Mouse (Mus musculus) testis, postnatal 14 days (tissue): Measurements from ENCODE around the gene Wdr90.

Experiments used
- DNase-seq: peaks from one replicate; pipeline ENCODE4 v3.0.0; 2021; ENCODE audit warnings: low spot score

Wdr90 gene

GRCm38 (mm10) chr17:25843636-25844395, 17.5 kb downstream of the Wdr90 start:
- no peak for DNase-seq

- DNase-seq: no peak
These were observed 18.2 kb downstream of the Wdr90 start for GRCm38 (mm10) chr17:25843122-25843521.

- no peak for DNase-seq
These were observed 18.8 kb downstream of the Wdr90 start for GRCm38 (mm10) chr17:25842509-25842908.

- no peak for DNase-seq
These were observed 20.0 kb downstream of the Wdr90 start, which contains the start of gene Gm20683 for GRCm38 (mm10) chr17:25841117-25841880. Gm20683 (minus strand) TSS chr17:25841763.

DNA sequence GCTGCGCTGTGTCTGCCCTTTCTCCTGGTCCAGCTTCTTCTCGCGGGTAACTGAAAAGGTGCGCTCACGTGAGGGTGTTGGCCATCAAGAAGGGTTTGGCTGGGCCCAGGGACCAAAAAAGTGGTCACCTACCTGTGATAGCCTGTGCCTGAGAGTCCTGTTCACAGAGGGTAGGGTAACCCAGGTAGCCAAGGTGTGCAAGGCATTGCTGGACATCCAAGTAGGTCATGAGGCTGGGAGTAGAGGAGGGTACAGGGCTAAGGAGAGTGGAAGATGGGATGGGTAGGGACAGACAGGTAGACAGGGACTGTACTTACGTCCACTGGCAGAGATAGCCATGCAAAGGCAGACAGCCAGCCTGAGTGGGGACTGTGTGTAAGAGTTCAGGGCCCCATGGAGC, 20.8 kb downstream of the Wdr90 start:
- no peak for DNase-seq

DNA sequence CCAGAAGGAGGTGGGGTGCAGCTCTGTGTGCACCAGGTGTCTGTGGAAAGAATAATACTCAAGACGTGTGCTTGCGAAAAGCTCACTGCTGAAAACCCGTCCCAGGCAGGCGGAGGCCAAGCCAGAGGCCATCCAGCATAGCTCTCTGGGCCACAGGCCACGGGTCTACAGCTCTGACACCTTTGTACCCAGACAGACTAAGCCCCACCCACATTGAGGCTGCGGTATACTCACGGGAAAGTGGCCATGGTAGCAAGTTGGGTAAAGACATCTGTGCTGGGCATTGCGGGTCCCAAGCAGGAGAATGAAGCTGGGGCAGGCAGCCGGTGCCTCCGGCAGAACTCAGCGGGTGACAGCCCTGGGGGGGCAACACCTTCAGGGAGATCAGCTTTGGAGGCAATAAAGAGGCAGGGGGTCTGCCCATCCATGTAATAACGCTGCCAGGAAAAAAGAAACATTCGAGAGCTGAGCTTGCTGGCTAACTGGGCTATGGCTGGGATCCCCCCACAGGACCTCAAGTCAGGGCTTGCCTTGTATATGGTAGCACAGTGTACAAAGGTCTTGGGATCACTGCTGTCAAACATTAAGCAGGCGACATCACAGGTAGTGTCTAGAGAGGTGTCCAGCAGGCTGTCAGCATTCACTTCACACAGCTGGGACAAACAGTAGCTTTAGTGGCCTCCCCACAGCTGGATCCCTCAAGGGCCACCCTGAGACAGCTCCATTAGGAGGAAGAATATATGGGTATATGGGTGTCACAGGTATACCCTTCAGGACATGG, 21.7 kb downstream of the Wdr90 start:
- no peak for DNase-seq

DNA sequence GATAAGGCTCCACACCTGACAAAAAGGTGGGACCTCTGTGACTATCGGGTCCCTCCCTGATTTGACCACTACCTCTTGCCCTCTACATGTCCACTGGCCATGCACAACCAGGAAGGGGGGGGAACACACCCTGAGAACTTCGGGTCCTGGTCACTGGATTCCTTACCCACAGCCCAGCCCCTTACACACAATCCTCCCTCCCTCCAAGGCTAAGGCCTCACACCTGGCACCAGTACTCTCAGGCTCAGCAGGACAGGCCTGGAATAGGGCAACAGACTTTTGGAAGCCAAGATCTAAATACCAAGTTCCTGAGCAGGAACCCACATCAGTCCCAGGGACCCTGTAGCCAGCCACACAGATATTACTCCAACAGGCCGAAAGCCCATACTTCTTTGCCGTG, 22.4 kb downstream of the Wdr90 start:
- DNase-seq: no peak

DNA sequence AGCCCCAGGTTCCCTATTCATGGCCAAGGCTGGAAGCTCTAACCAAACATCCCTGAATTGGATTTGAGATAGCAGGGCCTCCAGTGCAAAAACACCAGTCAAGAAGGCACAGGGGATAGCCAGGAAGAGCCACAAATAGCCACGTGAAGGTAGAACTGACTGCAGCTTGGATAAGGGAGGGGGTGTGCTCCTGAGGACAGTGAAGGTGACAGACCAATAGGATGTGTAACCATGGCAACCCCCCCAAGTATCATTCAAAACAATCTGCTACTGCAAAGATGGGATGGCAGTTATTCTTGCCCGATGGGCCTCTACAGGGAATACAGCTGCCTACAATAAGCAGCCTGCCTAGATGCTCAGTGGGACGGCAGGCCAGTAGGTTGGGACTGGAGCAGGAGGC, 23.8 kb downstream of the Wdr90 start:
- no peak for DNase-seq

DNA sequence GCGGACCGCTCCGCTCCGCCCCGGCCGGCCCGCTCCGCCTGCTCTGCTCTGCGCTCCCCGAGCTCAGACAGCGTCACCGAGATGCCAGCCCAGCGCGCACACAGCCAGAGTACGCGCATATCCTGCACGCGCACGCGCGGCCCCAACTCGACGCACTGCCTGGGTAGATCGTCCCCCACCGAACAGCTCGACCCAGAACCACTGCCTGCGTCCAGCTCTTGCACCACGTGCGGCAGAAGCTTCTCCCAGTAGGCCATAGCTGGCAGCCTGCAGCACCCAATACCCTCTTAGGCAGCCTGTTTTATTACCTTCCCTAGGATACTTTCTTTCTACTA, 24.3 kb downstream of the Wdr90 start, which contains the start of gene Rhbdl1:
Rhbdl1 (minus strand) TSS at position 220 of the 335 bp plus-strand sequence.
- DNase-seq: peak; percentile 68

DNA sequence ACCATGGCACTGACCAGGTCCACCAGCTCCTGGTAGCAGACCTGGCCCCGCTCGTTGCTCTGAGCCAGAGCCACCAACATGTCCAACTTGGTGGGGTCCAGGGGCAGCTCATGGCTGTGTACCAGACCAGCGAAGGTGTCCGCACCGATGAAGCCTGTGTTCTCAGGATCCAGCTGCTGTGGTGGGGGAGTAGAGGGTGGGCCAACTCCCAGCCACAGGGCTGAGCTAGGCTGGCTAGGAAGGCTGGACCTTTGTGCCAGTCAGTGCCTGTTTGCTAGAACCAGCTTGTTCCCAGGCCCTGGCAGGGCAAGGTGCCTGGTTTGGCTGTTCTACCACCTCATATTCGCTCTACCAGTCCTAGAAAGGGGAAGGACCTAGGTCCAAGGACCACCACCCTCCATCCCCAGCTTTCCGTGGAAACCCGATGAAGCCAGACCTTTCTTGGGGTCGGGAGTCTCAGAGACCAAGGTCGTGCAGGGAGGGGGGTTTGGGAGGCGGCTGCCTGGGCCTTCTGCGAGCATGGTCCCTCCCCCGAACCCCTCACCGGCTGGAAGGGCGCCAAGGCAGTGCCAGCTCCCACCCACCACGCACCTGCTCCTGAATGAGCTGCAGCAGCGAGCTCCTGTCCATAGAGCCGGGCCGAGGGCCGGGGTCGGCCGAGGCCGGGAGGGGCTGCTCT, 24.8 kb downstream of the Wdr90 start:
- no peak for DNase-seq

DNA sequence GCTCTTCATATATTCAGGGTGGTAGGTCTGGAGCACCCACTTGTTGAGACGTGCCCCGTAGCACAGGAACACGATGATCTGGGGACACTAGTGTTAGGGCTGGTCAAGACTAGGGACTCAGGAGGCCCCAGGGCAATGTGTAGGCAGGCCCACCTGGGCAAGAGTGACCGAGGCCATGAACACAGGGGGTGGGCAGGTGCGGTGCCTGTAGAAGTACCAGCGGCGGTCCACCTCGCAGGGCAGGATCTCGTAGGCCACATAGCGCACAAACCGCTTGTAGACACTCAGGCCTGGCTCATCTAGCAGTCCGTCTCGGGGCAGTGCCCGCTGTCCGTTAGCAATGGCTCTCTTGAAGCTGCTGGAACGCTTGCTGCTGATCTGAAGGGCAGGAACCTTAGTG, 25.5 kb downstream of the Wdr90 start:
- no peak for DNase-seq

- DNase-seq: no peak
These were observed 26.0 kb downstream of the Wdr90 start for GRCm38 (mm10) chr17:25835301-25835700.

DNA sequence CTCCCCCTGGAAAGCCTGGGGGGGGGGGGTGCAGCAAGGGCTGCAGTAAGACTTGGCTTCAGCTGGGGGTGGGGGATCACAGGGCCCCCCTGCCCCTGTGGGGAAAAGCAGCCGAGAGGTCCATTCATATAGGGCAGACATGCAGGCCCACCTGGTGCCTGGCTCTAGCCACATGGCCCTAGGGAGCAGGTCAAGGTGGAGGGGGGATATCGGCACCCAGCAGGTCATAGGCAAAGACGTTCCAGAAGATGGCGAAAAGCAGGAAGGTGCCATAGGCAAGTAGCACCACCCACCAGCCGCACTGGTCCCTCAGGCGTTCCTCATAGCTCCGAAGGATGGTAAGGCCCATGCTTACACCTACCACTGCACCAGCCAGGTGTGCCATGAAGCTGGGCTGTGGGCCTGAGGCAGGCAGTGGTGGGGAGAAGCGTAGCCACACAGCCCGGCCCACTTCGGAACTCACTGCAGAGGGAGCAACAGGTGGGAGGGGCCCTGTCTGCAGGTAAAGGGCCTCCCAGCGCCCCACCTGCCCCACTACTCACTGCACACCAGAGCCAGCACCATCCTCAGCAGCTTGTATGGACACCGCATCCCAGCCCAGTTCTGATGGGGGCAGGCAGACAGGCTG, 26.6 kb downstream of the Wdr90 start:
- no peak for DNase-seq

- DNase-seq: no peak
These were observed 27.2 kb downstream of the Wdr90 start for GRCm38 (mm10) chr17:25833961-25834594.

- DNase-seq: peak; percentile 90
These were observed 28.0 kb downstream of the Wdr90 start, which contains the start of gene Stub1 for GRCm38 (mm10) chr17:25833291-25833663. Stub1 (minus strand) TSS chr17:25833404.

DNA sequence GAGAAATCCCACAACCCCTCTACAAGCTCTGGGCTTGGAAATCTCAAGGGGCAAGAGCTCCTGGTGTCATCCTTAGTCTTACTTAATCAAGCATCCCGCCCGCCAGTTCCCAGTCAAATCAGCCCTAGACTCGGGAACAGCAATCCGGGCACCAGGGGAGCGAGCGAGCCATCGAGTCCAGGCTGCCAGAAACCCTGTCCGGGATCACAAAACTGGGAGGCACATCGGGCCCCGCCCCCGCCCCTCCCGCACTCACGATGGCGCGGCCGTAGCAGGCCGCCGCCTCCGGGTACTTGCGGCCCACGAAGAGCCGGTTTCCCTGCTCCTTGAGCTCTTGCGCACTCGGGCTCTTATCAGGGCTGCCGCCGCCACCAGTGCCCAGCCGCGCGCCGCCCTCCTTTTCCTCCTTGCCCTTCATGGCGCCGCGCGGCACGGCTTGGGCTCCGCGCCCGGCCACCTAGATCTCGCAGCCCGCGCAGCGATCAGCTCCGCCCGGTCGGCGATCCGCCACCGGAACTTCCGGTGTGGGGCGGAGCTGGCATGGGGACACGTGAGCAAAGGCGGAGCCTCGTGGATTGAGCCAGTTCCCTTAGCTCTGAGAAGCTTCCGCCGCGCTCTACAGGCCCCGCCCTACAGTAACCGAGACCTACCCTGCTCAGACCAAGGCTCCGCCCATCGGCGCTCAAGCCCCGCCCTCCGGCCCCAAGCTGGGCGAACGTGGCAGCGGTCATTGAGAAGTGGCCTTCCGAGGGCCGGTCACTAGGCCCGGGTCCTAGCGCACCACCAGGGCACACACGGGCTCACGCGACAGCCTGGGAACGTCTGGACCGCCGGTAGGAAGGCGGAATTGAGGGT, 28.6 kb downstream of the Wdr90 start:
- DNase-seq: peak; percentile 99

- DNase-seq: no peak
These were observed 29.6 kb downstream of the Wdr90 start for GRCm38 (mm10) chr17:25831451-25832281.

GRCm38 (mm10) chr17:25830806-25831431, 30.4 kb downstream of the Wdr90 start:
- DNase-seq: no peak
